ENCODE assay signal across 9 mouse cellular contexts in genomic region chr10:119453431-119454105, GRCm38 (mm10). TPM values are rescaled to one million over a fixed set of nuclear protein-coding genes. Genes with fewer than 3 reads are reported as not detected.
DNase-seq lines count a peak whose midpoint lies in the region; ATAC-seq and TF ChIP-seq lines count a peak whose summit lies in the region.
"Had no signal": no experiment of that assay in that cellular context is flagged by ENCODE, and none has a peak within 500 bp of the region (broad histone marks: within the 10 kb centered on the region; RNA-seq: fewer than 3 reads in every experiment).

TSS of gene Grip1 (plus strand) at chr10:119453830.

- no peak for TF ChIP-seq CTCF in brain, embryonic 14.5 days (IDR thresholded peaks at IDR 0.05; ENCODE audit: borderline replicate concordance, extremely low read depth, insufficient read depth, insufficient read length)

- peaks cover 24% of the 10 kb centered on the region for H3K4me1 ChIP-seq in heart, embryonic 10.5 days
- peaks cover 27% of the 10 kb centered on the region for H3K4me1 ChIP-seq in forebrain, embryonic 13.5 days
- H3K4me1 ChIP-seq in intestine, embryonic 16.5 days (ENCODE audit: control insufficient read depth, insufficient read depth, low read length): peaks cover 7% of the 10 kb centered on the region
- H3K4me1 ChIP-seq in limb, embryonic 10.5 days: peaks cover 32% of the 10 kb centered on the region
- peaks cover 20% of the 10 kb centered on the region for H3K4me1 ChIP-seq in midbrain, embryonic 13.5 days (replicated peaks)

- peak within 1 kb of the TSS; percentile 91 for H3K4me3 ChIP-seq in heart, embryonic 10.5 days
- H3K4me3 ChIP-seq in forebrain, embryonic 13.5 days: peak within 1 kb of the TSS; percentile 80
- peak within 1 kb of the TSS; percentile 76 for H3K4me3 ChIP-seq in intestine, embryonic 16.5 days (ENCODE audit: low read length)
- H3K4me3 ChIP-seq in limb, embryonic 10.5 days: peak within 1 kb of the TSS; percentile 82
- H3K4me3 ChIP-seq in midbrain, embryonic 13.5 days (replicated peaks): peak within 1 kb of the TSS; percentile 66

- DNase-seq in heart, embryonic 10.5 days (ENCODE audit: low spot score): peak; percentile 85
- DNase-seq in heart, adult 8-10 months (ENCODE audit: low spot score): no peak
- peak; percentile 81 for DNase-seq in brain, embryonic 14.5 days (ENCODE audit: low read depth)
- DNase-seq in limb, embryonic 10.5 days (ENCODE audit: low spot score): peak; percentile 80
- DNase-seq in thymus, postnatal 36 days: peak; percentile 10 to 18

- peak within 1 kb of the TSS; percentile 95 for H3K4me2 ChIP-seq in forebrain, embryonic 13.5 days
- peak within 1 kb of the TSS; percentile 98 for H3K4me2 ChIP-seq in intestine, embryonic 16.5 days (ENCODE audit: low read depth, low read length)
- H3K4me2 ChIP-seq in midbrain, embryonic 13.5 days (replicated peaks): peak within 1 kb of the TSS; percentile 84

- TF ChIP-seq POLR2A in brain, embryonic 14.5 days (IDR thresholded peaks at IDR 0.05; ENCODE audit: borderline replicate concordance, extremely low read depth, insufficient read depth, insufficient read length, poor library complexity, severe bottlenecking): peak; percentile 37

- H3K27me3 ChIP-seq in heart, embryonic 10.5 days (ENCODE audit: insufficient read depth, poor library complexity, severe bottlenecking): no peaks in the 10 kb centered on the region; the same call in 1 of the 2 replicates
- H3K27me3 ChIP-seq in forebrain, embryonic 13.5 days: 0 out of 2 replicates have a peak, but pooled peaks cover 4% of the 10 kb centered on the region
- no peaks in the 10 kb centered on the region for H3K27me3 ChIP-seq in intestine, embryonic 16.5 days (replicated peaks; ENCODE audit: control insufficient read depth, insufficient read depth, low read length)
- peaks cover 21% of the 10 kb centered on the region; the same call in 1 of the 2 replicates for H3K27me3 ChIP-seq in limb, embryonic 10.5 days (ENCODE audit: low read depth, poor library complexity, severe bottlenecking)
- peaks cover 7% of the 10 kb centered on the region for H3K27me3 ChIP-seq in midbrain, embryonic 13.5 days

- H3K36me3 ChIP-seq in heart, embryonic 10.5 days: no peaks in the 10 kb centered on the region
- H3K36me3 ChIP-seq in forebrain, embryonic 13.5 days (ENCODE audit: poor library complexity, severe bottlenecking): no peaks in the 10 kb centered on the region
- H3K36me3 ChIP-seq in intestine, embryonic 16.5 days (ENCODE audit: control insufficient read depth, insufficient read depth, low read length): no peaks in the 10 kb centered on the region
- H3K36me3 ChIP-seq in limb, embryonic 10.5 days: no peaks in the 10 kb centered on the region
- H3K36me3 ChIP-seq in midbrain, embryonic 13.5 days: no peaks in the 10 kb centered on the region

- under 1% methylated on average over 42 of the region's 84 CpGs for WGBS in heart, embryonic 10.5 days
- 0% methylated on average over 33 of the region's 84 CpGs for WGBS in forebrain, embryonic 13.5 days
- WGBS in intestine, embryonic 16.5 days: under 1% methylated on average over 48 of the region's 84 CpGs
- under 1% methylated on average over 60 of the region's 84 CpGs for WGBS in limb, embryonic 10.5 days
- under 1% methylated on average over 42 of the region's 84 CpGs for WGBS in midbrain, embryonic 13.5 days

- H3K27ac ChIP-seq in heart, embryonic 10.5 days: peak within 1 kb of the TSS; percentile 93
- peak within 1 kb of the TSS; percentile 87 for H3K27ac ChIP-seq in forebrain, embryonic 13.5 days
- no peak within 1 kb of the TSS for H3K27ac ChIP-seq in intestine, embryonic 16.5 days (ENCODE audit: low read length)
- H3K27ac ChIP-seq in limb, embryonic 10.5 days: peak within 1 kb of the TSS; percentile 94
- peak within 1 kb of the TSS; percentile 88 for H3K27ac ChIP-seq in midbrain, embryonic 13.5 days

- peak within 1 kb of the TSS; percentile 85 for H3K9ac ChIP-seq in forebrain, embryonic 13.5 days
- peak within 1 kb of the TSS; percentile 77 for H3K9ac ChIP-seq in intestine, embryonic 16.5 days (ENCODE audit: low read depth, low read length)
- H3K9ac ChIP-seq in midbrain, embryonic 13.5 days (replicated peaks): peak within 1 kb of the TSS; percentile 77

- peak; percentile 91 for ATAC-seq in forebrain, embryonic 13.5 days
- peak; percentile 90 for ATAC-seq in intestine, embryonic 16.5 days
- ATAC-seq in midbrain, embryonic 13.5 days: peak; percentile 93

- no peaks in the 10 kb centered on the region for H3K9me3 ChIP-seq in heart, embryonic 10.5 days
- H3K9me3 ChIP-seq in forebrain, embryonic 13.5 days (replicated peaks): no peaks in the 10 kb centered on the region
- H3K9me3 ChIP-seq in intestine, embryonic 16.5 days (ENCODE audit: control insufficient read depth, low read length): no peaks in the 10 kb centered on the region
- H3K9me3 ChIP-seq in limb, embryonic 10.5 days (replicated peaks): no peaks in the 10 kb centered on the region
- no peaks in the 10 kb centered on the region for H3K9me3 ChIP-seq in midbrain, embryonic 13.5 days

RNA-seq across cellular contexts. Expression of gene Grip1, which starts in this region (rescaled TPM):
- 2.7 and 4.4 TPM in 2 replicates for polyA plus RNA-seq in heart, embryonic 10.5 days (2016; fragmentation: Nextera tagmentation; extraction: Ambion mirVana)
- total RNA-seq in heart, adult 8-10 months (2022): under 1 TPM; 0.43 to 0.75 (median 0.61) TPM
- 15.0 and 20.2 TPM in 2 replicates for polyA plus RNA-seq in brain, embryonic 14.5 days (2012; rRNA removed)
- polyA plus RNA-seq in forebrain, embryonic 13.5 days (2015; fragmentation: Nextera tagmentation; extraction: Ambion mirVana): 12.4 and 13.5 TPM in 2 replicates
- polyA plus RNA-seq in intestine, embryonic 16.5 days (2015; fragmentation: Nextera tagmentation; extraction: Ambion mirVana): 1.1 and 1.2 TPM in 2 replicates
- 2.0 and 2.8 TPM in 2 replicates for polyA plus RNA-seq in limb, embryonic 10.5 days (2016; fragmentation: Nextera tagmentation; extraction: Ambion mirVana)
- 14.4 and 16.0 TPM in 2 replicates for polyA plus RNA-seq in midbrain, embryonic 13.5 days (2015; fragmentation: Nextera tagmentation; extraction: Ambion mirVana)
- total RNA-seq: MEL had no signal
